Mouse (Mus musculus): ENCODE data around the gene Rhbdl1. TPM values are rescaled to one million over a fixed set of nuclear protein-coding genes. Genes with fewer than 3 reads are reported as not detected.
A peak's percentile ranks its signal among the peaks of the same experiment; 100 is the strongest.

Gene Rhbdl1
- 10 to 100 TPM; 47.5 to 54.0 TPM for total RNA-seq (2021)

GRCm38 (mm10) chr17:25837076-25837410 is at the start of gene Rhbdl1:
Gene Rhbdl1 (minus strand): TSS chr17:25837295.
- intact Hi-C loops (cut with DNase I), result no loop called here
- DNase-seq (ENCODE audit: low spot score in 2 of 2), result peak; percentile 86 to 87

DNA sequence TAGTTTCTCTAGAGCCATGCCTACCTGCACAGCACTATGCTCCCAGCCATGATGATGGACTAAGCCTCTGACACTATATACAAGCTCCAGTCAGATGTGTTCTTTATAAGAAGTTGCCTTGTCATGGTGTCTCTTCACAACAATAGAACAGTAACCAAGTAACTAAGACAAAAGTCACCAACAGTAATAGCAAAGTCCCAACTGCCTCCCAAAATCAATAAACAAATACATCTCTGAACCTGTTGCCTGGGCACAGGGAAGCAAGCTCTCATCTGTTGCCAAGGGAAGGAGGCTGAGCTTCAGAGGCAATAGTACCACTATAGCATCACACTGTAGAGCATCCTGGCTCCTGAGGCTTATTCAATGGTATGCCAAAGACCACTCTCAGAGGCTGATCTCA is 49.7 kb upstream of the Rhbdl1 start:
- DNase-seq (ENCODE audit: low spot score in 2 of 2), result no peak
- intact Hi-C loops (cut with DNase I), result loop anchor here (10.0 kb wide), 1 partner anchor 208 kb away; the partner anchor contains the start of genes Decr2 and Nme4

DNA sequence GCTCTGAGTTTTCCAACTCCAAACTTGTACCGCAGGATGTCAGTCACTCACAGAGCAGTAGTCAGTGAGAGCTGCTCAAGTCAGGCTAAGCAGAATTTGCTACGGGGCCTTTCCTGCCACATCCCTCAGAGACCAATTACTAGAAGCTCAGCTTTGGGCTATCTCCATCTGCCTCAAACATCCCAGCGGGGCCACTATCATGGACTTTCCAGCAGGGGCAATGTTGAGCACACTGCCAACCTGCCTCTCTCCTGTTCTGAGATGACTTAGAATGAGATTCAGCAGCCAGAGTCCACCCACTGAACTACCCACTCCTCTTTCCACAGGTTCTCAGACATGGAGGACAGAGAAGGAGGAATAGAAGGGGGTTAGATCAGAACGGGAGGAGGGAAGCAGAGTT is 48.5 kb upstream of the Rhbdl1 start:
- intact Hi-C loops (cut with DNase I), result loop anchor here (10.0 kb wide), 1 partner anchor 209 kb away; the partner anchor contains the start of genes Decr2 and Nme4
- no peak for DNase-seq (ENCODE audit: low spot score in 2 of 2)

DNA sequence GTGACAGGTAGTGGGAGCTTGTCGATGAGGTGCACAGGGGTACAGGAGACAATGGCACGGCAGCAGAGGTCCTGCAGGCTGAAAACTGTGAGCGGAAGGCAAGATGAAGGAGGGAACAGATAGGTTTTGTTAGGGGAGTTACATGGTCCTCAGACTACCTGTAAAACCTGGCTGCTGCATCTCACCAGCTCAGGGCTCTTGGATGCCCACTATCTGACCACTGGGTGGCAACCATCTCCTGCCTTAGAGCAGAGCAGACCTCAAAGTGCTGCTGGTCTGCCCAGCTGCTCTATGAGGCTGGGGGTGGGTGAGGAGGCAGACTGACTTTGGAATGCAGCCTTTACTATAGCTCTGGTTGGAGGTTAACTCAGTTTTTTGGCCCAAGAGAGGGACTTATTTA is 46.7 kb upstream of the Rhbdl1 start:
- no peak for DNase-seq (ENCODE audit: low spot score in 2 of 2)
- intact Hi-C loops (cut with DNase I), result loop anchor here (10.0 kb wide), 1 partner anchor 211 kb away; the partner anchor contains the start of genes Decr2 and Nme4

- intact Hi-C loops (cut with DNase I), result loop anchor here (10.0 kb wide), 1 partner anchor 212 kb away; the partner anchor contains the start of genes Decr2 and Nme4
- DNase-seq (ENCODE audit: low spot score in 2 of 2), result no peak
These were observed 46.2 kb upstream of the Rhbdl1 start for GRCm38 (mm10) chr17:25883268-25883667.

DNA sequence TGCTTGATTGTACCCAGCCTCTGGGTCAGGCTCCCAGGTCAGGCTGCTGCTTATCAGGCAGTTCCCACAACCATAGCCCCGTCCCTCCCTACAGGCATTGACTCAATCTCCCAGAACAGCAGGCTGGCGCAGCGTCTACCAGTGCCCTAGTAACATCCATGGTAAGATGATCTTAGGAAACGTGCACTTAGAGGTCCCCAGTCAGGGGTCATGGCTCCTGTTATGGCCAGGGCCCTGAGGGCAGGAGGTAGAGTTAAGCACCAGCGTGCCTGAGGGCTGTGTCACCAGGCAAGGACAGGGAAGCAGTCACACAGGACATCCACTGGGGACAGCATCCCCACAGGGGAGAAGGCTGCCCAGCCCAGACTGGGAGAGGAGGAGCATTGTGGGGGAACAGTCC is 45.2 kb upstream of the Rhbdl1 start:
- intact Hi-C loops (cut with DNase I), result loop anchor here (10.0 kb wide), 1 partner anchor 212 kb away; the partner anchor contains the start of genes Decr2 and Nme4
- DNase-seq (ENCODE audit: low spot score in 2 of 2), result no peak

GRCm38 (mm10) chr17:25881691-25882090 is 44.6 kb upstream of the Rhbdl1 start:
- intact Hi-C loops (cut with DNase I), result loop anchor here (10.0 kb wide), 1 partner anchor 213 kb away; the partner anchor contains the start of genes Decr2 and Nme4
- DNase-seq (ENCODE audit: low spot score in 2 of 2), result no peak

DNA sequence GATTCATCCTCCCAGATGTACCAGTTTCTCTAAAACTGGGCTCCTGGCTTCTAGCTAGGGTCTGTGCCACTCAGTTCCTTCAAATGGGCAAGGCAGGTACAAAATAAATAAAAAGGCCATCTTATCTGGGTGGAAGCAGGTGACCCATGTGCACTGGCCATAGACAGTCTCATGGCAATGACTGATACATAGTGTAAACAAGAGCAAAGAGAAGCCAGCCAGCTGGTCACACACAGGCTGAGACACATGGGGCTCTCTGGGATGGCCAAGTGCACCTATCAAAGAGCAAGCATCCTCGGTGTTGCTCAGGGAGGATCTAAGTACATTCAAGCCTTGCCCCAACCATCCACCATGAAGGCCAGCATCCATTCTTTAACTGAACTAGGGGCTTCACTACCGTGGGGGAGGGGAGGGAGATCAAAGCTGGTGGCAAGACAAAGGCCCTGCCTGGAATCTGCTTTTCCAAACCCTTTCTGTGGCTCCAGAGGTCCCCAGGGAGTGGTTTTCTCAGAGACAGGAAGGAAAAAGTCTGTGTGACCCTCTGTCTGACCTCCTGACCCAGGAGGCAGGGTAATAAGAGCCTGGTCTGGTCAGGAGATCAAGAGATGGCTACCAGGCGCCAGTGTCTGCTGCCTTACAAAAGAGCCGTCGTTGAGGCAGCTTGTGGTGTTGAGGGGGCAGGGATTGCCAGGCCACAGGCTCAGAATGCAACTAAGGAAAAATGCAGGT is 44.0 kb upstream of the Rhbdl1 start:
- no peak for DNase-seq (ENCODE audit: low spot score in 2 of 2)
- intact Hi-C loops (cut with DNase I), result loop anchor here (10.0 kb wide), 1 partner anchor 214 kb away; the partner anchor contains the start of genes Decr2 and Nme4

DNA sequence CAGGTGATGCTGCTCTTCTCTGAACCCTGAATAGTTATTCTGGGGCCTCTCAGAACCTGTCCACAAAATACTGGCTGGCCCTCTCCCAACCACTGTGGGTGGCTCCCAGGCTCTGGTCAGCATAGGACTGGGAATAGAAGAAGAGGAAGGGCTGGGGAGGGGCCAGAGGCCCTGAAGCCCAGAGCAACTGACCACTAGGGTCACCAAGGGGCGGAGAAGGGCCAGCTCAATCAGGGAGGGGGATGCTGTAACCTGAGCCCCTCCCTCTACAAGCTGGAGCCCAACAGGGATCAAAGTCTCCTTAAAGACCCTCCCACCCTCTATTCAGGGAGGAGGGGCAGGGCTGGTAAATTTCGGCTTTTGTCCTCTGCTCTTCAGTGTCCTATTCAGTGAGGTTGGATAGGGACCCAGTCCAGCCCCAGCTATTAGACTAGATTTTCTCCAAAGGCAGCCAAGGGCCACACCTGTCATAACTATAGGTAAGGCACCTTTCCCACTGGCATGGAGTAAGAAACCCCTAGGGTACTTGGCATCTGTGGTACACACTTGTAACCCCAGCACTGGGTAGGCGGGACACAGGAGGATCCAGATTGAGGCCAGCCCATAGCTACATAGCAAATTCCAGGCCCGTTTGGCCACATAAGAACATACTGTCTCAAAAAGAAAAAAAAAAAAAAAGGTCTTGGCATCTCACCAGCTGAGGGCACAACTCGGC is 43.3 kb upstream of the Rhbdl1 start, which contains the start of gene Wfikkn1:
Gene Wfikkn1 (minus strand): TSS at position 663 of the 715 bp plus-strand sequence.
- no peak for DNase-seq (ENCODE audit: low spot score in 2 of 2)
- intact Hi-C loops (cut with DNase I), result loop anchor here (10.0 kb wide), 1 partner anchor 214 kb away; the partner anchor contains the start of genes Decr2 and Nme4

GRCm38 (mm10) chr17:25879750-25880149 is 42.7 kb upstream of the Rhbdl1 start:
- no peak for DNase-seq (ENCODE audit: low spot score in 2 of 2)
- intact Hi-C loops (cut with DNase I), result loop anchor here (10.0 kb wide), 1 partner anchor 215 kb away; the partner anchor contains the start of genes Decr2 and Nme4

- intact Hi-C loops (cut with DNase I), result no loop called here
These were observed 42.2 kb upstream of the Rhbdl1 start for GRCm38 (mm10) chr17:25879261-25879660.

GRCm38 (mm10) chr17:25878611-25879180 is 41.6 kb upstream of the Rhbdl1 start:
- DNase-seq (ENCODE audit: low spot score in 2 of 2), result no peak
- intact Hi-C loops (cut with DNase I), result no loop called here

More at GRCm38 (mm10) chr17:25879261-25879660, 42.2 kb upstream of the Rhbdl1 start:
- no peak for DNase-seq (ENCODE audit: low spot score in 2 of 2)

- no peak for DNase-seq (ENCODE audit: low spot score in 2 of 2)
- intact Hi-C loops (cut with DNase I), result no loop called here
These were observed 40.9 kb upstream of the Rhbdl1 start for GRCm38 (mm10) chr17:25877741-25878610.

DNA sequence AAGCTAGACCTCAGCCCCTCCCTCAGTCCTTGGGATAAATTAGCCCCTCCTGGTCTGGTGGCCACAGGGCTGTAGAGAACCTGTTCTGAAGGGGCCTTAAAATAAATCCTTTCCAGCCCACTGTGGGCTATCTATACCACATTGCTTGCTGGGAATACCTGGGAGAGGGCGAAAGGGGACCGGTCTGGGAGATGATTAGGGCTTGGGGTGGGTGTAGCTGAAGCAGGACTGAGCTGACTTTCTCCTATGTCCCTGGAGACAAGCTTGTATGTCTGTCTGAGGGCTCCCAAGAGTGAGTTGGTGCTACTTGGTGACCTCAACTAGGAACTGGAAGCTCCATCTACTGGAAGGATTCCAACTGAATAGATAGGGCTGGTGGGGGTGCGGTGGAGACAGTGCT is 39.9 kb upstream of the Rhbdl1 start:
- intact Hi-C loops (cut with DNase I), result no loop called here
- no peak for DNase-seq (ENCODE audit: low spot score in 2 of 2)

- intact Hi-C loops (cut with DNase I), result no loop called here
- no peak for DNase-seq (ENCODE audit: low spot score in 2 of 2)
These were observed 39.3 kb upstream of the Rhbdl1 start for GRCm38 (mm10) chr17:25876347-25876915.

DNA sequence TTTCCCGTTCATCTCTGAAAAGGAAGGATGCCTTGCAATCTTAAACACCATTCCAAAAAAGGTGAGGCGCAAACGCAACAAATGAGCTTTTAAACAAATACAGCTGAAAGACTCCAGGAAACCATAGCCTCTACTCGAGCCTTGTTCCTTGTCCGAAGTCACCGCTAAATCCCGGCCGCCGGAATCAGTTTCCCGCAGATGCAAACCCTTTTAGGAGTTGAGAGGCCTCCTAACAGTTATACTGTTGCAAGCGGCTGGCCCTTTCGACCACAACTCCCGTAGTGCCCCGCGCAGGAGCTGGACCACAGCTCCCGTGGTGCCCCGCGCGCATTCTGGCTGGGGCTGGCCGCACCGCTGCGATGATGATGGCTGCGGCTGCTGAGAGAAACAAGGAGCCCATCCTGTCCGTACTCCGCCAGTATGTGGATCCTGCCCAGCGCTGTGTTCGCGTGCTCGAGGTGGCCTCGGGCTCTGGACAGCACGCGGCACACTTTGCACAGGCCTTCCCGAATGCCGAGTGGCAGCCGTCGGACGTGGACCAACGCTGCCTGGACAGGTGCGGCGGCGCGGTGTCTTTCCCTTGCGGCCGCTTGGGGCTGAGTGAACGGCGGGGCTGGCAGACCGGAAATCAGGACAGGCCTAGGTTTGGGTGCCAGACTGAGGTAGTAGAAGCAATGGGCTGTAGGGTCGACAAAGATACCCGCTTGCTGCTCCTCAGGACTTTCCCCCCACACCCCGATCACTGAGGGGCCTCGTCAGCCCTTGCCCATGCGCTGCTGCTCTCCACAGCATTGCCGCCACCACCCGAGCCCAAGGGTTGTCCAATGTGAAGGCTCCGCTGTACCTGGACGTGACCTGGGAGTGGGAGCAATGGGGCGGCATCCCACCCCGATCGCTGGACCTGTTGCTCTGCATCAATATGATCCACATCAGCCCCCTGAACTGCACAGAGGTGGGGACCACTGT is 38.4 kb upstream of the Rhbdl1 start:
- DNase-seq (ENCODE audit: low spot score in 2 of 2), result peak; percentile 90 to 92
- intact Hi-C loops (cut with DNase I), result no loop called here

GRCm38 (mm10) chr17:25874721-25875170 is 37.7 kb upstream of the Rhbdl1 start, which contains the start of gene Mettl26:
Gene Mettl26 (plus strand): TSS chr17:25875074.
- intact Hi-C loops (cut with DNase I), result no loop called here
- peak; percentile 95 to 99 for DNase-seq (ENCODE audit: low spot score in 2 of 2)
